Mouse (Mus musculus) MEL (cell line): ENCODE data around the gene Zfp335. TPM values are rescaled to one million over a fixed set of nuclear protein-coding genes. Genes with fewer than 3 reads are reported as not detected.
A peak's percentile ranks its signal among the peaks of the same experiment; 100 is the strongest.

ENCODE experiments used
- DNase-seq: peaks from one replicate; pipeline ENCODE4 v3.0.0; 2011; ENCODE audit warnings: low read depth, low spot score
- H3K27ac ChIP-seq: 2 replicates; pipeline ENCODE4 v1.5.1; 2012; ENCODE audit warnings: low read depth, mild to moderate bottlenecking, control low read depth, low read length, moderate library complexity; ENCODE audit not compliant: control insufficient read depth
- H3K27me3 ChIP-seq, 2 experiments: fragments of 150-350 bp in 1 of 2; sonication (generic) in 1 of 2; 2 replicates each; pipeline ENCODE4 v1.6.1; 2012; ENCODE audit warnings: low read length in 2 of 2, mild to moderate bottlenecking in 2 of 2, improper control_type of control experiment in 1 of 2, moderate library complexity in 1 of 2; ENCODE audit not compliant: insufficient read depth in 2 of 2, control insufficient read depth in 1 of 2
- H3K36me3 ChIP-seq, 2 experiments: 2 replicates each; pipeline ENCODE4 v1.6.1; 2012 to 2014; ENCODE audit warnings: low read length in 2 of 2, improper control_type of control experiment in 1 of 2, inconsistent platforms in 1 of 2, mild to moderate bottlenecking in 1 of 2; ENCODE audit not compliant: insufficient read depth in 2 of 2, control insufficient read depth in 1 of 2
- H3K4me1 ChIP-seq, 2 experiments: fragments of 150-350 bp in 1 of 2; sonication (generic) in 1 of 2; 2 replicates each; pipeline ENCODE4 v1.6.1; 2012; ENCODE audit warnings: low read length in 2 of 2, improper control_type of control experiment in 1 of 2, mild to moderate bottlenecking in 1 of 2; ENCODE audit not compliant: insufficient read depth in 2 of 2, control insufficient read depth in 1 of 2
- H3K4me3 ChIP-seq, 2 experiments: fragments of 150-350 bp in 1 of 2; sonication (generic) in 1 of 2; 2 replicates each; pipeline ENCODE4 v1.5.1; 2012; ENCODE audit warnings: low read depth in 2 of 2, low read length in 2 of 2, mild to moderate bottlenecking in 2 of 2, moderate library complexity in 2 of 2, control low read depth in 1 of 2, improper control_type of control experiment in 1 of 2; ENCODE audit not compliant: control insufficient read depth in 1 of 2, insufficient read depth in 1 of 2
- H3K79me2 ChIP-seq: 2 replicates; pipeline ENCODE4 v1.6.1; 2012; ENCODE audit warnings: mild to moderate bottlenecking, low read length, moderate library complexity; ENCODE audit not compliant: control insufficient read depth, poor library complexity, insufficient read depth
- H3K9ac ChIP-seq: 2 replicates; pipeline ENCODE4 v1.6.1; 2012; ENCODE audit warnings: low read depth, mild to moderate bottlenecking, control low read depth, low read length, moderate library complexity; ENCODE audit not compliant: control insufficient read depth, poor library complexity, severe bottlenecking
- H3K9me3 ChIP-seq: fragments of 150-350 bp; sonication (generic); replicated peaks from 2 replicates; pipeline ENCODE4 v1.6.1; 2012; ENCODE audit warnings: mild to moderate bottlenecking, low read length, improper control_type of control experiment, moderate library complexity; ENCODE audit not compliant: insufficient read depth
- BHLHE40 ChIP-seq: IDR thresholded peaks from 2 replicates; pipeline ENCODE4 v1.6.1; 2012; ENCODE audit warnings: low read depth, mild to moderate bottlenecking, inconsistent platforms, low read length, improper control_type of control experiment, borderline replicate concordance
- CHD1 ChIP-seq: IDR thresholded peaks from 2 replicates; pipeline ENCODE4 v1.6.1; 2012; ENCODE audit warnings: low read depth, mild to moderate bottlenecking, inconsistent platforms, low read length, improper control_type of control experiment
- CTCF ChIP-seq, 3 experiments: IDR thresholded peaks in 2 of 3; conservative IDR thresholded peaks in 1 of 3; 2 replicates each; pipeline ENCODE4 v1.5.1; 2011 to 2012; ENCODE audit warnings: low read length in 3 of 3, low read depth in 2 of 3, mild to moderate bottlenecking in 2 of 3, improper control_type of control experiment in 1 of 3, inconsistent platforms in 1 of 3, mixed read lengths in 1 of 3, moderate library complexity in 1 of 3; ENCODE audit not compliant: control insufficient read depth in 1 of 3, insufficient read depth in 1 of 3, poor library complexity in 1 of 3, severe bottlenecking in 1 of 3
- E2F4 ChIP-seq: IDR thresholded peaks from 2 replicates; pipeline ENCODE4 v1.6.1; 2011; ENCODE audit warnings: low read depth, low read length, improper control_type of control experiment, borderline replicate concordance
- ETS1 ChIP-seq: IDR thresholded peaks from 2 replicates; pipeline ENCODE4 v1.6.1; 2012; ENCODE audit warnings: low read depth, mild to moderate bottlenecking, inconsistent platforms, low read length, improper control_type of control experiment, moderate library complexity
- GABPA ChIP-seq: IDR thresholded peaks from 2 replicates; pipeline ENCODE4 v1.6.1; 2012; ENCODE audit warnings: low read depth, mild to moderate bottlenecking, inconsistent platforms, low read length, improper control_type of control experiment, moderate library complexity
- HCFC1 ChIP-seq: IDR thresholded peaks from 2 replicates; pipeline ENCODE4 v1.6.1; 2012; ENCODE audit warnings: low read depth, mild to moderate bottlenecking, inconsistent platforms, low read length, improper control_type of control experiment, moderate library complexity
- JUND ChIP-seq: IDR thresholded peaks from 2 replicates; pipeline ENCODE4 v1.6.1; 2011; ENCODE audit warnings: low read depth, mild to moderate bottlenecking, improper control_type of control experiment, low read length
- KAT2A ChIP-seq: conservative IDR thresholded peaks from 2 replicates; pipeline ENCODE4 v1.6.1; 2012; ENCODE audit warnings: low read depth, low read length, improper control_type of control experiment, inconsistent platforms
- MAX ChIP-seq: IDR thresholded peaks from 2 replicates; pipeline ENCODE4 v1.6.1; 2011; ENCODE audit warnings: low read length, improper control_type of control experiment
- MAZ ChIP-seq: IDR thresholded peaks from 2 replicates; pipeline ENCODE4 v1.6.1; 2012; ENCODE audit warnings: low read depth, mild to moderate bottlenecking, inconsistent platforms, low read length, improper control_type of control experiment
- MEF2A ChIP-seq: IDR thresholded peaks from 2 replicates; pipeline ENCODE4 v1.6.1; 2014; ENCODE audit warnings: low read depth, mild to moderate bottlenecking, inconsistent platforms, low read length, improper control_type of control experiment; ENCODE audit not compliant: poor library complexity, insufficient replicate concordance, severe bottlenecking; ENCODE audit errors: extremely low read depth
- MXI1 ChIP-seq: IDR thresholded peaks from 2 replicates; pipeline ENCODE4 v1.6.1; 2011; ENCODE audit warnings: mild to moderate bottlenecking, low read depth, low read length, improper control_type of control experiment
- MYB ChIP-seq: IDR thresholded peaks from 2 replicates; pipeline ENCODE4 v1.6.1; 2011; ENCODE audit warnings: mild to moderate bottlenecking, low read depth, low read length, improper control_type of control experiment
- MYC ChIP-seq: IDR thresholded peaks from 2 replicates; pipeline ENCODE4 v1.6.1; 2011; ENCODE audit warnings: low read depth, mild to moderate bottlenecking, low read length, improper control_type of control experiment, moderate library complexity
- POLR2A ChIP-seq, 2 experiments: IDR thresholded peaks; 2 replicates each; pipeline ENCODE4 v1.6.1; 2011 to 2012; ENCODE audit warnings: low read length in 2 of 2, mild to moderate bottlenecking in 2 of 2, control low read depth in 1 of 2, improper control_type of control experiment in 1 of 2, low read depth in 1 of 2, moderate library complexity in 1 of 2; ENCODE audit not compliant: control insufficient read depth in 1 of 2, insufficient read depth in 1 of 2, poor library complexity in 1 of 2
- POLR2AphosphoS5 ChIP-seq: IDR thresholded peaks from 2 replicates; pipeline ENCODE4 v1.6.1; 2012; ENCODE audit warnings: low read depth, borderline replicate concordance, mild to moderate bottlenecking, inconsistent platforms, low read length, moderate library complexity, mixed read lengths
- RAD21 ChIP-seq: IDR thresholded peaks from 2 replicates; pipeline ENCODE4 v1.6.1; 2011; ENCODE audit warnings: mild to moderate bottlenecking, low read depth, low read length, improper control_type of control experiment
- RCOR1 ChIP-seq: IDR thresholded peaks from 2 replicates; pipeline ENCODE4 v1.6.1; 2012; ENCODE audit warnings: low read depth, mild to moderate bottlenecking, inconsistent platforms, low read length, improper control_type of control experiment
- SMC3 ChIP-seq: IDR thresholded peaks from 2 replicates; pipeline ENCODE4 v1.6.1; 2011; ENCODE audit warnings: low read depth, low read length, improper control_type of control experiment
- TAL1 ChIP-seq: IDR thresholded peaks from 2 replicates; pipeline ENCODE4 v1.6.1; 2012; ENCODE audit warnings: mild to moderate bottlenecking, inconsistent platforms, low read length, moderate library complexity, mixed read lengths
- UBTF ChIP-seq: IDR thresholded peaks from 2 replicates; pipeline ENCODE4 v1.6.1; 2012; ENCODE audit warnings: low read depth, mild to moderate bottlenecking, inconsistent platforms, low read length, improper control_type of control experiment, moderate library complexity, borderline replicate concordance; ENCODE audit not compliant: insufficient read depth
- USF1 ChIP-seq: IDR thresholded peaks from 2 replicates; pipeline ENCODE4 v1.6.1; 2014; ENCODE audit warnings: low read depth, mild to moderate bottlenecking, inconsistent platforms, low read length, improper control_type of control experiment, moderate library complexity
- ZC3H11A ChIP-seq: IDR thresholded peaks from 2 replicates; pipeline ENCODE4 v1.6.1; 2012; ENCODE audit warnings: low read depth, mild to moderate bottlenecking, inconsistent platforms, low read length, improper control_type of control experiment
- ZKSCAN1 ChIP-seq: IDR thresholded peaks from 2 replicates; pipeline ENCODE4 v1.6.1; 2012; ENCODE audit warnings: low read depth, mild to moderate bottlenecking, inconsistent platforms, low read length, improper control_type of control experiment, moderate library complexity
- ZNF384 ChIP-seq: IDR thresholded peaks from 2 replicates; pipeline ENCODE4 v1.6.1; 2012; ENCODE audit warnings: low read depth, mild to moderate bottlenecking, inconsistent platforms, low read length, improper control_type of control experiment
- polyA plus RNA-seq, 2 experiments: library from polyadenylated mRNA; stranded (reverse) in 1 of 2; unstranded in 1 of 2; fragments of >175 nt in 1 of 2; fragments of >200 nt in 1 of 2; gene quantifications; 2 replicates each; pipeline versions ENCODE4 v1.2.1 to v1.2.4; 2012; ENCODE audit warnings: low replicate concordance in 2 of 2, low read depth in 1 of 2; ENCODE audit not compliant: insufficient read length in 2 of 2, insufficient read depth in 1 of 2, missing spikeins in 1 of 2
- total RNA-seq: library from RNA; depleted of rRNA; stranded (reverse); fragments of 300-350 nt; gene quantifications from 2 replicates; pipeline ENCODE4 v1.2.3, GENCODE M21; 2012

Zfp335 gene
- total and polyA plus RNA-seq, 3 experiments, result 12.6 to 24.1 TPM; not detected in 1

DNA sequence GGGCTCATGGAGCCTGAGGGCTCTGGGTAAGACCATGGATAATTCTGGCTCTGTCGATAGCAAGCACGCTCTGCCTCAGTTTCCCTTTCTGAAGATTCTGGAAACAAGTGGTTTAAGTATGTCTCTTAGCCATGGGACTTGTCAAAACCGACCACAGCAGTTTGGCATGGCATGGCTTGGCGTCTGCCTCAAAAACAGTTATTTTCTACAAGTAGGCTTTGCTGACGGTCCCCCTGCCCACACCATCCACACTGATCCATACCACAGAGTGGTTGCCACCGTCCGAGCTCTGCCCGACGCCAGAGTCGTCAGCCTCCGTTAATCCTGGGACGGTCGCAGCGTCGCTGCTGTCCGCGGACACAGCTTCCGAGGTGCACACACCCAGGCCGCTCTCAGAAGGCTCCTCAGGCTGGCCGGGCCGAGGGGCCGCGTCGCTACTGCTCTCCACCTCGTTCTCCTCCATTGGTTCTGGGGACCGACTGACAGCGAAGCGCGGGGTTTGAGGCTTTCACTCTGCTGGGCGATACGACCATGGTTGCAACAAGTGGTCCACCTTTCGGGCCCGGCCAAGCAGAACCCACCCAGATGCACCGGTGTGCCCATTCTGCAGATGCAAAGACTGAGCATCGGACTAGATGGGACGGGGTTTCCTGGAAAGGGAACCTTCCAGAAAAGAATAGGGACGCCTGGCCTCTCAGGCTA lies 1.0 kb downstream of the Zfp335 start:
- no peak for DNase-seq
- TF ChIP-seq JUND (no peak), RCOR1 (peak; percentile 54), CHD1 (no peak), ETS1 (no peak), BHLHE40 (no peak), ZKSCAN1 (no peak)
- H3K27me3 ChIP-seq, result no peaks in the 10 kb centered on the region
- peaks cover 8 to 21% of the 10 kb centered on the region in 2 experiments for H3K4me1 ChIP-seq
- peak overlapping the region; percentile 73 to 78 for H3K4me3 ChIP-seq
- no peaks in the 10 kb centered on the region for H3K9me3 ChIP-seq
- H3K79me2 ChIP-seq, result peaks cover 25% of the 10 kb centered on the region
- peak overlapping the region; percentile 39 for H3K27ac ChIP-seq
- H3K36me3 ChIP-seq, result peaks cover 10 to 14% of the 10 kb centered on the region in 2 experiments
- peak overlapping the region; percentile 94 for H3K9ac ChIP-seq

DNA sequence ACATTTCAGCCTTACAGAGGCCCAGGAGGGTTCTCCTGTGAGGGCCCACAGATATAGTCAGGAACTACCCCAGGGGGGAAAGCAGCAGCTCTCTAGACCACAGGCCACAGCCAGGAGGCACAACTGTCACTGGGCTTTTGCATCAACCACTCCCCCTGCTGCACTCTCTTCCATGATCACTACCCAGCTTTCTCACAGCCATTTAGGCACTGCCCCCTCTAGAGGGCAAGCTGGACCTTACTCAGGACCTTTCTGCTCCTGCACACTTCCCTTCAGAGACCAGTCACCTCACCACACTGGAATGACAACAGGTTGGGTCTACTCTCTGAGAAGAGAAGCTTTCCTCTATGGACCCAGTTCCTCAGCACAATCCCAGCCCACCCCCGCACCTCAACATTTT lies 2.0 kb downstream of the Zfp335 start:
- peak; percentile 40 for DNase-seq
- Histone ChIP-seq H3K4me3 (0 out of 4 replicates have a peak overlapping the region, but pooled peaks of 1 of the 2 experiments have one; percentile 78), H3K9ac (peak overlapping the region; percentile 7; the same call in 1 of the 2 replicates), H3K79me2 (peaks cover 25% of the 10 kb centered on the region), H3K9me3 (no peaks in the 10 kb centered on the region), H3K36me3 (peaks cover 10 to 14% of the 10 kb centered on the region in 2 experiments), H3K27ac (no peak overlapping the region), H3K27me3 (no peaks in the 10 kb centered on the region), H3K4me1 (peaks cover 8 to 21% of the 10 kb centered on the region in 2 experiments)
- TF ChIP-seq E2F4, result no peak
- TF ChIP-seq KAT2A, result no peak
- TF ChIP-seq UBTF, result no peak
- no peak for TF ChIP-seq USF1
- TF ChIP-seq SMC3, result peak; percentile 28
- TF ChIP-seq MYB, result no peak
- TF ChIP-seq ZKSCAN1, result no peak
- TF ChIP-seq GABPA, result no peak
- TF ChIP-seq MAX, result no peak
- no peak for TF ChIP-seq POLR2A (IDR thresholded peaks at IDR 0.05; ENCODE audit: control insufficient read depth in 1 of 2, insufficient read depth in 1 of 2, low read depth in 1 of 2, low read length in 2 of 2, poor library complexity in 1 of 2)
- no peak for TF ChIP-seq POLR2AphosphoS5
- peak; percentile 23 to 52 (median 24); a peak in 4 of 6 replicates for TF ChIP-seq CTCF (IDR thresholded peaks at IDR 0.05 in 2 of 3, conservative IDR thresholded peaks at IDR 0.05 in 1 of 3; ENCODE audit: control insufficient read depth in 1 of 3, insufficient read depth in 1 of 3, low read depth in 2 of 3, low read length in 3 of 3, poor library complexity in 1 of 3, severe bottlenecking in 1 of 3)
- no peak for TF ChIP-seq MYC
- TF ChIP-seq ZNF384, result no peak
- no peak for TF ChIP-seq HCFC1
- no peak for TF ChIP-seq JUND
- no peak for TF ChIP-seq CHD1
- no peak for TF ChIP-seq MAZ
- no peak for TF ChIP-seq MEF2A
- no peak for TF ChIP-seq TAL1
- TF ChIP-seq RAD21, result peak; percentile 5
- no peak for TF ChIP-seq RCOR1
- TF ChIP-seq ZC3H11A, result no peak
- TF ChIP-seq MXI1, result no peak
